14 mouse cellular contexts compared by ENCODE assay signal in the genomic region with DNA sequence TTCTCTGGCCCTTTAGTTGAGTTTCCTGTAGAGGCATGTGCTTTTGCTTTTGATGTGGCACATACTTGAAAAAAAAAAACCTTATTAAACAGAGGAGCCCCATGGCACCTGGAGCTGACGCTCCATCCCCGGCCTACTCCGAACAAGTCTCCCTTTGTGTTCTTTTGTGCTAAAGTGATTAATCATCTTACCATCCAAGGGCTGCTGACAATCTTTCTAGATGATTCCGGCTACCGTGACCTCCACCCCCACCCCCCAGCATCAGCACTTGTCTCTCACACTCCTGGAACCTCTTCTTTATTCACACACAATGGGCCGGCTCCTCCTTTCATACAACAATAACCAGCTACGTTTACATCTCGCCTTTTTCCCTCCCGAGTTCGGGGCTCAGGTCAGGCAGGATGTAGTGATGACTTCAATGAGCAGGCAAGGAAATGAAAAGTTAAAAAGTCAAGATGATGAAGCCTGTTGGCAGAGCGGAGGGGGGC.
DNase-seq lines count a peak whose midpoint lies in the region; ATAC-seq and TF ChIP-seq lines count a peak whose summit lies in the region.
"Had no signal": no experiment of that assay in that cellular context is flagged by ENCODE, and none has a peak within 500 bp of the region (broad histone marks: within the 10 kb centered on the region; RNA-seq: fewer than 3 reads in every experiment).

No protein-coding gene starts in this region.

- H3K9ac ChIP-seq in forebrain, embryonic 13.5 days, result no peak overlapping the region
- no peak overlapping the region for H3K9ac ChIP-seq in stomach, embryonic 15.5 days
- H3K9ac ChIP-seq in stomach, postnatal 0 days (ENCODE audit: low read length), result no peak overlapping the region
- no peak overlapping the region for H3K9ac ChIP-seq in limb, embryonic 11.5 days (ENCODE audit: low read length)
- H3K9ac ChIP-seq in kidney, embryonic 14.5 days (ENCODE audit: low read depth, low read length), result no peak overlapping the region
- H3K9ac ChIP-seq: forebrain, embryonic 15.5 days; heart, embryonic 13.5 days had no signal

- ATAC-seq in forebrain, embryonic 13.5 days, result peak; percentile 4; the same call in 1 of the 2 replicates
- ATAC-seq in stomach, embryonic 15.5 days (ENCODE audit: insufficient read depth, low FRiP score, low read depth), result no peak
- no peak for ATAC-seq in stomach, postnatal 0 days (ENCODE audit: low FRiP score, low TSS enrichment)
- no peak for ATAC-seq in limb, embryonic 11.5 days (ENCODE audit: insufficient number of reproducible peaks, low FRiP score, low TSS enrichment, low read depth)
- no peak for ATAC-seq in kidney, embryonic 14.5 days (ENCODE audit: low FRiP score, low TSS enrichment)
- ATAC-seq: forebrain, embryonic 15.5 days had no signal

- TF ChIP-seq CTCF in stomach, postnatal 0 days (IDR thresholded peaks at IDR 0.05; ENCODE audit: low read depth), result no peak

- H3K27me3 ChIP-seq in forebrain, embryonic 13.5 days, result 0 out of 2 replicates have a peak, but pooled peaks cover 4% of the 10 kb centered on the region
- peaks cover 9% of the 10 kb centered on the region; the same call in 1 of the 2 replicates for H3K27me3 ChIP-seq in forebrain, embryonic 10.5 days (ENCODE audit: poor library complexity, severe bottlenecking)
- no peaks in the 10 kb centered on the region for H3K27me3 ChIP-seq in stomach, embryonic 15.5 days (replicated peaks)
- no peaks in the 10 kb centered on the region for H3K27me3 ChIP-seq in stomach, postnatal 0 days (ENCODE audit: control insufficient read depth, insufficient read depth, low read length)
- no peaks in the 10 kb centered on the region for H3K27me3 ChIP-seq in limb, embryonic 11.5 days (ENCODE audit: control insufficient read depth, insufficient read depth, low read length)
- no peaks in the 10 kb centered on the region for H3K27me3 ChIP-seq in kidney, embryonic 14.5 days (ENCODE audit: control insufficient read depth, insufficient read depth, low read length)
- H3K27me3 ChIP-seq: forebrain, embryonic 15.5 days; heart, embryonic 13.5 days had no signal

- 15% methylated on average over 11 of the region's 11 CpGs for WGBS in forebrain, embryonic 13.5 days
- 22% methylated on average over 11 of the region's 11 CpGs for WGBS in forebrain, embryonic 10.5 days
- WGBS in stomach, embryonic 15.5 days, result 44% methylated on average over 11 of the region's 11 CpGs
- WGBS in stomach, postnatal 0 days, result 46% methylated on average over 11 of the region's 11 CpGs
- 51% methylated on average over 11 of the region's 11 CpGs for WGBS in limb, embryonic 11.5 days
- 46% methylated on average over 11 of the region's 11 CpGs for WGBS in kidney, embryonic 14.5 days

- H3K4me3 ChIP-seq in forebrain, embryonic 13.5 days, result no peak overlapping the region
- H3K4me3 ChIP-seq in forebrain, embryonic 10.5 days, result no peak overlapping the region
- H3K4me3 ChIP-seq in stomach, embryonic 15.5 days (replicated peaks), result no peak overlapping the region
- no peak overlapping the region for H3K4me3 ChIP-seq in stomach, postnatal 0 days (ENCODE audit: low read depth, low read length)
- H3K4me3 ChIP-seq in limb, embryonic 11.5 days (ENCODE audit: low read depth, low read length), result no peak overlapping the region
- no peak overlapping the region for H3K4me3 ChIP-seq in kidney, embryonic 14.5 days (ENCODE audit: low read length)
- H3K4me3 ChIP-seq: forebrain, embryonic 15.5 days; heart, embryonic 13.5 days; left cerebral cortex, adult 2 months had no signal

- no peak for TF ChIP-seq EP300 in stomach, postnatal 0 days (optimal IDR thresholded peaks at IDR 0.05)

- no peak overlapping the region for H3K27ac ChIP-seq in forebrain, embryonic 13.5 days
- H3K27ac ChIP-seq in forebrain, embryonic 10.5 days, result no peak overlapping the region
- H3K27ac ChIP-seq in stomach, embryonic 15.5 days, result peak overlapping the region; percentile 41; the same call in 1 of the 2 replicates
- H3K27ac ChIP-seq in stomach, postnatal 0 days (replicated peaks), result no peak overlapping the region
- H3K27ac ChIP-seq in limb, embryonic 11.5 days (replicated peaks; ENCODE audit: low read depth, low read length), result peak overlapping the region; percentile 30
- no peak overlapping the region for H3K27ac ChIP-seq in kidney, embryonic 14.5 days (ENCODE audit: low read depth, low read length)
- H3K27ac ChIP-seq: heart, embryonic 13.5 days; left cerebral cortex, adult 2 months had no signal

- no peak overlapping the region for H3K4me2 ChIP-seq in forebrain, embryonic 13.5 days
- no peak overlapping the region for H3K4me2 ChIP-seq in stomach, embryonic 15.5 days
- no peak overlapping the region for H3K4me2 ChIP-seq in stomach, postnatal 0 days (replicated peaks; ENCODE audit: low read depth)
- no peak overlapping the region for H3K4me2 ChIP-seq in limb, embryonic 11.5 days (ENCODE audit: low read depth, severe bottlenecking)
- no peak overlapping the region for H3K4me2 ChIP-seq in kidney, embryonic 14.5 days (replicated peaks; ENCODE audit: low read depth, low read length)
- H3K4me2 ChIP-seq: forebrain, embryonic 15.5 days; heart, embryonic 13.5 days had no signal

- no peaks in the 10 kb centered on the region for H3K9me3 ChIP-seq in forebrain, embryonic 13.5 days (replicated peaks)
- no peaks in the 10 kb centered on the region for H3K9me3 ChIP-seq in forebrain, embryonic 10.5 days
- H3K9me3 ChIP-seq in stomach, embryonic 15.5 days, result no peaks in the 10 kb centered on the region
- no peaks in the 10 kb centered on the region for H3K9me3 ChIP-seq in stomach, postnatal 0 days (ENCODE audit: control insufficient read depth, low read length)
- no peaks in the 10 kb centered on the region for H3K9me3 ChIP-seq in limb, embryonic 11.5 days (ENCODE audit: control insufficient read depth, low read length)
- H3K9me3 ChIP-seq in kidney, embryonic 14.5 days (ENCODE audit: control insufficient read depth, low read length), result no peaks in the 10 kb centered on the region
- H3K9me3 ChIP-seq: forebrain, embryonic 15.5 days; heart, embryonic 13.5 days had no signal

- no peak for DNase-seq in forebrain, embryonic 10.5 days (ENCODE audit: extremely low spot score, low spot score)
- no peak for DNase-seq in stomach, postnatal 0 days (ENCODE audit: low spot score)
- DNase-seq in limb, embryonic 11.5 days (ENCODE audit: low spot score), result no peak
- peak; percentile 63 for DNase-seq in thymus, postnatal 4 days
- no peak for DNase-seq in adrenal gland, postnatal 4 days (ENCODE audit: low spot score in 2 of 2)
- DNase-seq: gastrocnemius, postnatal 14 days; kidney, postnatal 4 days; right cerebral cortex, postnatal 25 days had no signal

- peaks cover 41% of the 10 kb centered on the region for H3K4me1 ChIP-seq in forebrain, embryonic 13.5 days
- H3K4me1 ChIP-seq in forebrain, embryonic 10.5 days, result peaks cover 68% of the 10 kb centered on the region
- peaks cover 9% of the 10 kb centered on the region; the same call in 1 of the 2 replicates for H3K4me1 ChIP-seq in stomach, embryonic 15.5 days
- no peaks in the 10 kb centered on the region for H3K4me1 ChIP-seq in stomach, postnatal 0 days (replicated peaks; ENCODE audit: control insufficient read depth, insufficient read depth)
- peaks cover 39% of the 10 kb centered on the region for H3K4me1 ChIP-seq in limb, embryonic 11.5 days (ENCODE audit: control insufficient read depth, insufficient read depth, low read length)
- peaks cover 8% of the 10 kb centered on the region; the same call in 1 of the 2 replicates for H3K4me1 ChIP-seq in kidney, embryonic 14.5 days (ENCODE audit: control insufficient read depth, insufficient read depth, low read length)

- no peaks in the 10 kb centered on the region for H3K36me3 ChIP-seq in forebrain, embryonic 13.5 days (ENCODE audit: poor library complexity, severe bottlenecking)
- no peaks in the 10 kb centered on the region for H3K36me3 ChIP-seq in forebrain, embryonic 10.5 days (replicated peaks)
- no peaks in the 10 kb centered on the region for H3K36me3 ChIP-seq in stomach, embryonic 15.5 days
- H3K36me3 ChIP-seq in stomach, postnatal 0 days (ENCODE audit: control insufficient read depth, insufficient read depth, low read length), result no peaks in the 10 kb centered on the region
- H3K36me3 ChIP-seq in limb, embryonic 11.5 days (ENCODE audit: control insufficient read depth, insufficient read depth, low read length), result no peaks in the 10 kb centered on the region
- H3K36me3 ChIP-seq in kidney, embryonic 14.5 days (ENCODE audit: control insufficient read depth, insufficient read depth, low read length), result no peaks in the 10 kb centered on the region
- H3K36me3 ChIP-seq: forebrain, embryonic 15.5 days; heart, embryonic 13.5 days had no signal

Comparison
In these comparisons a context has a peak if more than half of its experiments do, and no peak if none do; other contexts are left out.
1. H3K27ac ChIP-seq: peak in stomach, embryonic 15.5 days (single experiment) and limb, embryonic 11.5 days (single experiment); none in forebrain, embryonic 13.5 days (single experiment), forebrain, embryonic 10.5 days (single experiment), stomach, postnatal 0 days (single experiment) and kidney, embryonic 14.5 days (single experiment).